Mouse (Mus musculus): ENCODE measurements around the gene Tmem234.

GRCm38 (mm10) chr4:129609139-129609631 lies 8.7 kb downstream of the Tmem234 start:
- no peak for TF ChIP-seq POLR2A (IDR thresholded peaks at IDR 0.05; ENCODE audit: borderline replicate concordance, low read depth, low read length)
- no peak for TF ChIP-seq CTCF (IDR thresholded peaks at IDR 0.05; ENCODE audit: low read depth, low read length)
